Mouse (Mus musculus): Measurements from ENCODE around the gene Kcnj9. TPM values are rescaled to one million over a fixed set of nuclear protein-coding genes. Genes with fewer than 3 reads are reported as not detected.

Gene Kcnj9
- polyA plus RNA-seq, 1 experiment from 2014 or later: 0.07 TPM

GRCm38 (mm10) chr1:172299528-172299927, 29.6 kb downstream of the Kcnj9 start:
- no peak for ATAC-seq (ENCODE audit: low FRiP score, low TSS enrichment)
- Histone ChIP-seq H3K36me3 (ENCODE audit: control insufficient read depth, insufficient read depth, low read length) (no peaks in the 10 kb centered on the region), H3K9ac (ENCODE audit: low read length) (no peak overlapping the region), H3K9me3 (ENCODE audit: control insufficient read depth, low read length) (no peaks in the 10 kb centered on the region), H3K27ac (replicated peaks) (no peak overlapping the region), H3K4me2 (replicated peaks; ENCODE audit: low read depth) (no peak overlapping the region), H3K4me3 (ENCODE audit: low read depth, low read length) (no peak overlapping the region), H3K4me1 (replicated peaks; ENCODE audit: control insufficient read depth, insufficient read depth) (no peaks in the 10 kb centered on the region; the same call in 1 of the 2 replicates), H3K27me3 (ENCODE audit: control insufficient read depth, insufficient read depth, low read length) (no peaks in the 10 kb centered on the region)
- TF ChIP-seq CTCF (IDR thresholded peaks at IDR 0.05; ENCODE audit: low read depth) (no peak), EP300 (optimal IDR thresholded peaks at IDR 0.05) (no peak)
- DNase-seq (ENCODE audit: low spot score): no peak
- WGBS: 69% methylated on average over 7 of the region's 7 CpGs

DNA sequence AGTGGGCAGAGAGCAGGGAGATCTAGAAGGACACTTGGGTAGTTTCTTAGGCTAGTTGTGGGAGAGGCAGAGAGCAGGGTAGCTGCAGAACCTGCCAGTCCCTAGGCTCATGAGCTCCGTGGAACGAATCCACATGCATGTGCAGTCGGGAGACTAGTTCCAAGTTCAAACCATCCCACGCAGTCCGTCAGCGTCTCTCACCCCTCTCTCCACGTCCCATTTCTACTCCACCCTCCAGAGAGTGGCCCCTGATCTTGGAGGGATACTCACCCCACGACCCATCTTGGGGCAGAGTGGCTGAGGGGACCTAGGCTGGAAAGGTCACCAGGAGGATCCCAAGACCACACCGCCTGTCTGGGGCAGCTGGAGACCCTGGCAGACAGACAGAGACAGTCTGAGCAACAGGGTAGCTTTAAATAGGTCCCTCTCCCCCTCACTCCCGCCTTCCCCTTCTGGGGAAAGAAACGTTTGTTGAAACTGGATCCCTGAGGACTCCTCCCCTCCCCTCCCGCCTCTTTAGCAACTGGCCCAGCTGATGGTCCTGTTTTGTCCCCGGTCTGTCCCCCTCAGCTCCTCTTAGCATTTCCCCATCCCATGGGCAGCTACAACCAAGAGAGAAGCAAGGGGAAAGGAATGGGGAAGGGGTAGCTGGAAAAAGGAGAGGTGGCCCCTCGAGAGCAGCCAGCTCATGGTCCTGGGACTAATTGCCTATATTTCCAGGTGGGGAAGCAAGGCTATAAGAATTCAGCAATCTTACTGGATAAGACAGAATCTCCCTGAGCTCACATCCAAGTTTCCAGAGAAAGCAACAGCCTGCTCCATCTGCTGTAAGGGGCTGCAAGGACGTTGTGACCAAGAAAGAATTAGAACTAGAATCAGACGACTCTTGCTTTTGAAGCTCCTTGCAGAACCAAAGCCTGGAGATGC, 31.2 kb downstream of the Kcnj9 start, which contains the start of gene Atp1a2:
Gene Atp1a2 (minus strand): TSS at position 454 of the 927 bp plus-strand sequence.
- Histone ChIP-seq H3K4me2 (replicated peaks; ENCODE audit: low read depth) (peak within 1 kb of the TSS; percentile 43), H3K9ac (ENCODE audit: low read length) (peak within 1 kb of the TSS; percentile 48), H3K4me3 (ENCODE audit: low read depth, low read length) (peak within 1 kb of the TSS; percentile 36), H3K27me3 (ENCODE audit: control insufficient read depth, insufficient read depth, low read length) (no peaks in the 10 kb centered on the region), H3K36me3 (ENCODE audit: control insufficient read depth, insufficient read depth, low read length) (no peaks in the 10 kb centered on the region), H3K27ac (replicated peaks) (peak within 1 kb of the TSS; percentile 84), H3K9me3 (ENCODE audit: control insufficient read depth, low read length) (no peaks in the 10 kb centered on the region), H3K4me1 (replicated peaks; ENCODE audit: control insufficient read depth, insufficient read depth) (no peaks in the 10 kb centered on the region; the same call in 1 of the 2 replicates)
- TF ChIP-seq EP300 (optimal IDR thresholded peaks at IDR 0.05) (no peak), CTCF (IDR thresholded peaks at IDR 0.05; ENCODE audit: low read depth) (no peak)
- WGBS: 14% methylated on average over 16 of the region's 16 CpGs
- ATAC-seq (ENCODE audit: low FRiP score, low TSS enrichment) (peak; percentile 49; the same call in 1 of the 2 replicates), DNase-seq (ENCODE audit: low spot score) (no peak)

DNA sequence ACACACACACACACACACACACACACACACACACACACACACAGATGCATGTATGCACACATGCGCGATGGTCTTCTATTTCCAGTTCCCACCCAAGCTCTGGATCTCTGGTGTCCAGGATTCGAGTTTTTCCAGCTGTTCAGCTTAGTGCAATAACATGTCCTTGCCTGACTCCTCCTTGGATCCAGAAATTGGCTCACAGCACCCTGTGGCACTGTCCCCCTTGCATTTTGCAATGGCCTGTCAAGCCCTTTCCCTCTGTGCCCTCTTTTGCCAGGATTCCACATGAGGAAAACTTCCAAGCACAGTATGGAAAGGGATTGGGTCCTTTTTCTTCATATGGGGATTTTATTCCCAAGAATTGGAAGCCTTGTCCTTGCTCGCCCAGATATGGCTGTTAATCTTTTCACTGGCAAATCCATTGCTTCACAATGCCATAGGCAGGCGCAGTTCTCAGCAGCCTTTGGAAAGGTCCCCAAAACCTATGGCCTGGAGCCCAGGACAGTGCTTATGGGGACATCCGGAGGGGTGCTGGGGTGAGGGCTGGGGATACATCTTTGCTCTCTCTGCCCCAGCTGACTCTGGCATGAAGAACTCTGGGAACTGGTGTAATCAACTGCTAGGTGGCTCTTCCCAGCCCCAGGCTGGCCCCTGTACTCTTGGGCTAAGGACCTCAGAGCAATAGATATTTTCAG, 32.2 kb downstream of the Kcnj9 start:
- peak overlapping the region; percentile 36 for H3K4me3 ChIP-seq (ENCODE audit: low read depth, low read length)
- no peaks in the 10 kb centered on the region for H3K36me3 ChIP-seq (ENCODE audit: control insufficient read depth, insufficient read depth, low read length)
- no peaks in the 10 kb centered on the region; the same call in 1 of the 2 replicates for H3K4me1 ChIP-seq (replicated peaks; ENCODE audit: control insufficient read depth, insufficient read depth)
- no peak; the same call in 1 of the 2 replicates for TF ChIP-seq CTCF (IDR thresholded peaks at IDR 0.05; ENCODE audit: low read depth)
- no peak for TF ChIP-seq EP300 (optimal IDR thresholded peaks at IDR 0.05)
- DNase-seq (ENCODE audit: low spot score) (no peak), ATAC-seq (ENCODE audit: low FRiP score, low TSS enrichment) (peak; percentile 27; the same call in 1 of the 2 replicates)
- WGBS: 68% methylated on average over 6 of the region's 6 CpGs
- H3K9me3 ChIP-seq (ENCODE audit: control insufficient read depth, low read length): no peaks in the 10 kb centered on the region
- H3K4me2 ChIP-seq (replicated peaks; ENCODE audit: low read depth): peak overlapping the region; percentile 43
- H3K27me3 ChIP-seq (ENCODE audit: control insufficient read depth, insufficient read depth, low read length): no peaks in the 10 kb centered on the region
- peak overlapping the region; percentile 84 for H3K27ac ChIP-seq (replicated peaks)
- H3K9ac ChIP-seq (ENCODE audit: low read length): peak overlapping the region; percentile 48; the same call in 1 of the 2 replicates

DNA sequence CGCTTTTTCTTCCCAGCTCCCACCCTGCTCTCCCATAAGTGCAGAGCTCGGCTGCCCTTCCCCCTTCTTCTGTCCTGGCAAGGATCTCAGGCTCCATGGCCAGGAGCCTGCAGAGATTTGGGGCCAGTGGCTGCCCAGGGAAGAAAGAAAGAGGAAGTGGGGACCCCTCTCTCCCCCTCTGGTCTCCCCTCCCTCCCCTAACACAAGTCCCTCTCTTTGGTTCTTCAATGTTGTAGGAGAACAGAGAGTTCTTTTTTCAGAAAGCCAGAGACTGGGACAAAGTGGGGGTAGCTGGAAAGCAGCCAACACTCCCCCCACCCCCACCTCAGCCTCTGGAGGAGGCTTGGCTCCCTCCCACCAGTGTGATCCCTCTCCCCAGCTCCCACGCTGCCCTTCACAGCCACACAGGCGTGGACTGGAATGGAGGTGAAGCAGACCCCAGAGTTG, 33.3 kb downstream of the Kcnj9 start:
- 0 out of 2 replicates have a peak overlapping the region, but pooled peaks have one; percentile 4 for H3K27ac ChIP-seq (replicated peaks)
- H3K4me1 ChIP-seq (replicated peaks; ENCODE audit: control insufficient read depth, insufficient read depth): no peaks in the 10 kb centered on the region; the same call in 1 of the 2 replicates
- no peaks in the 10 kb centered on the region for H3K27me3 ChIP-seq (ENCODE audit: control insufficient read depth, insufficient read depth, low read length)
- H3K4me3 ChIP-seq (ENCODE audit: low read depth, low read length): no peak overlapping the region
- no peaks in the 10 kb centered on the region for H3K9me3 ChIP-seq (ENCODE audit: control insufficient read depth, low read length)
- 57% methylated on average over 4 of the region's 4 CpGs for WGBS
- DNase-seq (ENCODE audit: low spot score): no peak
- no peaks in the 10 kb centered on the region for H3K36me3 ChIP-seq (ENCODE audit: control insufficient read depth, insufficient read depth, low read length)
- H3K4me2 ChIP-seq (replicated peaks; ENCODE audit: low read depth): peak overlapping the region; percentile 43
- peak overlapping the region; percentile 23; the same call in 1 of the 2 replicates for H3K9ac ChIP-seq (ENCODE audit: low read length)
- no peak for TF ChIP-seq EP300 (optimal IDR thresholded peaks at IDR 0.05)
- no peak for TF ChIP-seq CTCF (IDR thresholded peaks at IDR 0.05; ENCODE audit: low read depth)
- ATAC-seq (ENCODE audit: low FRiP score, low TSS enrichment): no peak; the same call in 1 of the 2 replicates

- H3K4me3 ChIP-seq (ENCODE audit: low read depth, low read length): no peak overlapping the region
- no peak overlapping the region for H3K9ac ChIP-seq (ENCODE audit: low read length)
- ATAC-seq (ENCODE audit: low FRiP score, low TSS enrichment): no peak
- H3K9me3 ChIP-seq (ENCODE audit: control insufficient read depth, low read length): no peaks in the 10 kb centered on the region
- H3K27me3 ChIP-seq (ENCODE audit: control insufficient read depth, insufficient read depth, low read length): no peaks in the 10 kb centered on the region
- WGBS: 86% methylated on average over 11 of the region's 11 CpGs
- TF ChIP-seq CTCF (IDR thresholded peaks at IDR 0.05; ENCODE audit: low read depth): no peak
- TF ChIP-seq EP300 (optimal IDR thresholded peaks at IDR 0.05): no peak
- H3K36me3 ChIP-seq (ENCODE audit: control insufficient read depth, insufficient read depth, low read length): no peaks in the 10 kb centered on the region
- no peak overlapping the region for H3K4me2 ChIP-seq (replicated peaks; ENCODE audit: low read depth)
- no peaks in the 10 kb centered on the region; the same call in 1 of the 2 replicates for H3K4me1 ChIP-seq (replicated peaks; ENCODE audit: control insufficient read depth, insufficient read depth)
- no peak for DNase-seq (ENCODE audit: low spot score)
- no peak overlapping the region for H3K27ac ChIP-seq (replicated peaks)
Measured at GRCm38 (mm10) chr1:172293449-172293848, 35.7 kb downstream of the Kcnj9 start.
